Mouse (Mus musculus): Measurements from ENCODE around the gene Faap20.
A peak's percentile ranks its signal among the peaks of the same experiment; 100 is the strongest.

- TF ChIP-seq CTCF (IDR thresholded peaks at IDR 0.05) (peak; percentile 21), EP300 (IDR thresholded peaks at IDR 0.05) (no peak)
These were observed 15.7 kb upstream of the Faap20 start for GRCm38 (mm10) chr4:155233878-155234277.

Data from lung, postnatal 0 days (tissue).